Mouse (Mus musculus) heart, postnatal 0 days (tissue): ENCODE results near the gene Myo15b. TPM values are rescaled to one million over a fixed set of nuclear protein-coding genes. Genes with fewer than 3 reads are reported as not detected.

Source experiments
- ATAC-seq: fragments of 200-750 bp; cut with Nextera tagmentation; 2 replicates; pipeline ENCODE4 v1.8.0; 2017; ENCODE audit warnings: low read depth, moderate number of reproducible peaks, moderate library complexity; ENCODE audit not compliant: insufficient read depth
- DNase-seq: peaks from one replicate; pipeline ENCODE4 v3.0.0-alpha.2; 2016; ENCODE audit warnings: low spot score
- H3K27ac ChIP-seq: fragments of 300-500 bp; sonication (generic); 2 replicates; pipeline ENCODE4 v1.5.1; 2014; ENCODE audit warnings: low read depth, mild to moderate bottlenecking
- H3K27me3 ChIP-seq: fragments of 300-500 bp; sonication (generic); 2 replicates; pipeline ENCODE4 v1.6.1; 2014; ENCODE audit warnings: low read length, mixed read lengths; ENCODE audit not compliant: control insufficient read depth, insufficient read depth
- H3K36me3 ChIP-seq: fragments of 300-500 bp; sonication (generic); replicated peaks from 2 replicates; pipeline ENCODE4 v1.6.1; 2014; ENCODE audit warnings: low read length, mixed read lengths; ENCODE audit not compliant: control insufficient read depth, insufficient read depth
- H3K4me1 ChIP-seq: fragments of 300-500 bp; sonication (generic); 2 replicates; pipeline ENCODE4 v1.6.1; 2014; ENCODE audit warnings: antibody characterized with exemption; ENCODE audit not compliant: control insufficient read depth, insufficient read depth
- H3K4me2 ChIP-seq: fragments of 300-500 bp; sonication (generic); 2 replicates; pipeline ENCODE4 v1.6.1; 2014; ENCODE audit warnings: low read depth, mild to moderate bottlenecking, low read length, moderate library complexity
- H3K4me3 ChIP-seq: fragments of 300-500 bp; sonication (generic); 2 replicates; pipeline ENCODE4 v1.5.1; 2014; ENCODE audit warnings: low read depth, low read length
- H3K9ac ChIP-seq: fragments of 300-500 bp; sonication (generic); replicated peaks from 2 replicates; pipeline ENCODE4 v1.6.1; 2014; ENCODE audit warnings: low read depth, low read length, mixed read lengths
- H3K9me3 ChIP-seq: fragments of 300-500 bp; sonication (generic); replicated peaks from 2 replicates; pipeline ENCODE4 v1.6.1; 2016; ENCODE audit warnings: low read length; ENCODE audit not compliant: control insufficient read depth
- CTCF ChIP-seq: IDR thresholded peaks from 2 replicates; pipeline ENCODE4 v1.5.1; 2016; ENCODE audit warnings: antibody characterized with exemption, control low read depth, low read depth
- EP300 ChIP-seq: IDR thresholded peaks from 2 replicates; pipeline ENCODE4 v1.6.1; 2016; ENCODE audit warnings: antibody characterized with exemption, low read depth
- WGBS: fragments of 180-500 bp; shearing (Covaris S2); extraction: QIAGEN DNeasy Blood & Tissue Kit; methylation state at CpG from one replicate; pipeline ENCODE4 v1.1.7; 2014; 5-methylcytosine and 5-hydroxymethylcytosine counted together
- polyA plus RNA-seq: library from polyadenylated mRNA; unstranded; fragments of >200 nt; fragmentation: Nextera tagmentation; extraction: Ambion mirVana; gene quantifications from 2 replicates; pipeline ENCODE4 v1.2.1, GENCODE M21; 2015
- total RNA-seq: library from RNA; depleted of rRNA; stranded (reverse); fragments of >200 nt; gene quantifications from 2 replicates; pipeline ENCODE4 v1.2.3, GENCODE M21; 2014; ENCODE audit warnings: low replicate concordance

Myo15b gene
- total and polyA plus RNA-seq, 2 experiments from 2014 or later, result 0.04 TPM; not detected in 1

- H3K27ac ChIP-seq, result no peak overlapping the region
- peaks cover 37% of the 10 kb centered on the region for H3K4me1 ChIP-seq
- H3K4me2 ChIP-seq, result no peak overlapping the region
- H3K9me3 ChIP-seq, result no peaks in the 10 kb centered on the region
- TF ChIP-seq EP300, result no peak
- TF ChIP-seq CTCF, result no peak
- H3K4me3 ChIP-seq, result no peak overlapping the region
- 85% methylated on average over 6 of the region's 6 CpGs for WGBS
- ATAC-seq (no peak), DNase-seq (no peak)
- H3K9ac ChIP-seq, result no peak overlapping the region
- H3K36me3 ChIP-seq, result peaks cover 2% of the 10 kb centered on the region
- no peaks in the 10 kb centered on the region for H3K27me3 ChIP-seq
Observed at GRCm38 (mm10) chr11:115827624-115828023, 30.6 kb upstream of the Myo15b start.

DNA sequence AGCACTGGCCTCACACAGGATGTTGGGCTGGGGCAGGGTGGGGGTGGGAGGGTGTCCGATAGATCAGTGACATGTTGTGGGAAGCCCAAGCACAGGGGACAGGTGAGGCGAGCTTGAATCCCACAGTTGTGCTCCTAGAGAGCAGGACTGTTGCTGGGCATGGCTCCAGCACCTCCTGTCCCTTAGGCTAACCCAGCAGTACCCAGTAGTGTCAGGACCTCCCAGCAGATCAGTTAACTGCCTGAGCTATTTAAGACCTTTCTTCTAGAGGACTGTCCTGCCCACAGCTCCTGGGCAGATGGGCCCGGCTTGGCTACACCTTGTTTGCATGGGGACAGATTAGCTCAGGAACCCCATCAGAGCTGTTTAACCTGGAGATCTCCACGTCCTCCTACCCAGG is 29.2 kb upstream of the Myo15b start:
- H3K27ac ChIP-seq, result no peak overlapping the region
- no peaks in the 10 kb centered on the region for H3K9me3 ChIP-seq
- no peaks in the 10 kb centered on the region for H3K27me3 ChIP-seq
- whole genome bisulfite sequencing, result 62% methylated on average over 4 of the region's 4 CpGs
- H3K4me2 ChIP-seq, result no peak overlapping the region
- ATAC-seq (no peak), DNase-seq (no peak)
- H3K36me3 ChIP-seq, result no peaks in the 10 kb centered on the region
- H3K4me1 ChIP-seq, result peaks cover 50% of the 10 kb centered on the region
- no peak overlapping the region for H3K9ac ChIP-seq
- no peak overlapping the region for H3K4me3 ChIP-seq
- TF ChIP-seq CTCF, result no peak
- no peak for TF ChIP-seq EP300

GRCm38 (mm10) chr11:115830550-115831325 is 27.5 kb upstream of the Myo15b start:
- Histone ChIP-seq H3K4me2 (no peak overlapping the region), H3K4me3 (no peak overlapping the region), H3K27me3 (no peaks in the 10 kb centered on the region), H3K27ac (no peak overlapping the region), H3K9me3 (no peaks in the 10 kb centered on the region), H3K36me3 (no peaks in the 10 kb centered on the region), H3K9ac (no peak overlapping the region), H3K4me1 (peaks cover 44% of the 10 kb centered on the region)
- TF ChIP-seq EP300, result no peak
- TF ChIP-seq CTCF, result no peak
- DNase-seq, result no peak
- peak; percentile 3; the same call in 1 of the 2 replicates for ATAC-seq
- 37% methylated on average over 25 of the region's 25 CpGs for WGBS

GRCm38 (mm10) chr11:115831518-115831917 is 26.7 kb upstream of the Myo15b start:
- no peaks in the 10 kb centered on the region for H3K27me3 ChIP-seq
- ATAC-seq (no peak), DNase-seq (no peak)
- H3K4me1 ChIP-seq, result peaks cover 44% of the 10 kb centered on the region
- H3K9me3 ChIP-seq, result no peaks in the 10 kb centered on the region
- H3K4me3 ChIP-seq, result no peak overlapping the region
- TF ChIP-seq CTCF (no peak), EP300 (no peak)
- no peak overlapping the region for H3K4me2 ChIP-seq
- no peak overlapping the region for H3K27ac ChIP-seq
- H3K36me3 ChIP-seq, result no peaks in the 10 kb centered on the region
- H3K9ac ChIP-seq, result no peak overlapping the region
- WGBS, result 47% methylated on average over 3 of the region's 3 CpGs

DNA sequence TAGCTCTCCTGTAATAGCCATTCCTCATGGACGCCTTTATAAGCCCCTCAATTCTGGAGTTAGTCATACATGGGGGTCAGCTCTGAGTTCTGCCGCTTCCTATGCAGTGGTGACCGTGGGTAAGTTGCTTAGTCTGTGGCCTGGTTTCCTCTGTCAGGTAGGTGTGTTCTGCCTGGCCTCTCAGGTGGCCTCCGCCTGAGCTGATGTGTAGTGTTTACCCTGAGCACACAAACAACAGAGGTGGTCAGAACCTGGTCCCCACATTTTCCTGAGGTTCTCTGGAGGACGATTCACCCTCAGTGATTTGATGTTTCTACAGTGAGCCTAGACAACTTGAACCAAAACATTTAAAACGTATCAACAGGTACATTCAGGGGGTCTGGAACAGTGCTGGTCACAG is 26.1 kb upstream of the Myo15b start:
- Histone ChIP-seq H3K9me3 (no peaks in the 10 kb centered on the region), H3K4me2 (no peak overlapping the region), H3K4me3 (no peak overlapping the region), H3K9ac (no peak overlapping the region), H3K4me1 (peaks cover 49% of the 10 kb centered on the region), H3K27me3 (no peaks in the 10 kb centered on the region), H3K27ac (peak overlapping the region; percentile 69; the same call in 1 of the 2 replicates), H3K36me3 (no peaks in the 10 kb centered on the region)
- DNase-seq (no peak), ATAC-seq (no peak)
- WGBS, result 67% methylated on average over 6 of the region's 6 CpGs
- TF ChIP-seq EP300 (no peak), CTCF (no peak)
